ENCODE assay signal across 10 mouse cellular contexts in the genomic region with DNA sequence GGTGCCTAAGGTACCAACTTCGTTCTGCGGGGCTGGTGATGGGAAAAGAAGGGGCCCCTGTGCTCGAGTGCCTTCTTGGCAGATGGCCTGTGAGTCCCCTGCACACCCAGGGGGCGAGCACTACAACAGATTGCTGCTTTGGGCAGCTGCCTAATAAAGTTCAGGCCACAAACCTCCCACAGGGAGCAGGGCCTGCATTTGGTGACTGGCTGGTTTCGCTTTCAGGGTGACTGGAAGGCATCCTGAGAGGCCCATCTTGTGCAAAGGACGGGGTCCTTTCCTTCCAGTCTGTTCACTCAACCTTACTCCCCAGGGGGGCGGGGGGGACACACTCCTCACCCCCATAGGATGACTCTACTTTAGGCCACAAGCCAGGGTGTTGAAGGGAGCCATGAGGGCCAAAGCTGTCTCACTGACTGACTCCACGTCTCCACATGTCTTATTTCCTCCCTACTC. TPM values are rescaled to one million over a fixed set of nuclear protein-coding genes. Genes with fewer than 3 reads are reported as not detected.
DNase-seq lines count a peak whose midpoint lies in the region; ATAC-seq lines count a peak whose summit lies in the region.
"Had no signal": no experiment of that assay in that cellular context is flagged by ENCODE, and none has a peak within 500 bp of the region (broad histone marks: within the 10 kb centered on the region; RNA-seq: fewer than 3 reads in every experiment).

No protein-coding gene starts in this region.

- H3K27ac ChIP-seq in heart, embryonic 15.5 days = no peak overlapping the region
- H3K27ac ChIP-seq in embryonic facial prominence, embryonic 10.5 days (replicated peaks) = peak overlapping the region; percentile 83
- no peak overlapping the region for H3K27ac ChIP-seq in midbrain, embryonic 13.5 days

- no peak overlapping the region for H3K9ac ChIP-seq in heart, embryonic 15.5 days
- 0 out of 2 replicates have a peak overlapping the region, but pooled peaks have one; percentile 19 for H3K9ac ChIP-seq in midbrain, embryonic 13.5 days (replicated peaks)

- no peak overlapping the region for H3K4me3 ChIP-seq in heart, embryonic 15.5 days
- 0 out of 2 replicates have a peak overlapping the region, but pooled peaks have one; percentile 25 for H3K4me3 ChIP-seq in embryonic facial prominence, embryonic 10.5 days
- no peak overlapping the region for H3K4me3 ChIP-seq in midbrain, embryonic 13.5 days (replicated peaks)

- no peaks in the 10 kb centered on the region for H3K36me3 ChIP-seq in heart, embryonic 15.5 days
- no peaks in the 10 kb centered on the region for H3K36me3 ChIP-seq in embryonic facial prominence, embryonic 10.5 days (replicated peaks)
- H3K36me3 ChIP-seq in midbrain, embryonic 13.5 days = no peaks in the 10 kb centered on the region

- DNase-seq in heart, postnatal 4 days = no peak
- DNase-seq in A20 (ENCODE audit: low read depth, low spot score) = peak; percentile 30
- DNase-seq in embryonic facial prominence, embryonic 10.5 days (ENCODE audit: low spot score) = no peak
- DNase-seq in layer of hippocampus, adult 9-10 months (ENCODE audit: low spot score) = no peak
- DNase-seq in kidney, postnatal 4 days = no peak
- no peak for DNase-seq in kidney, postnatal 14 days
- DNase-seq: heart, adult 11 months had no signal

- H3K9me3 ChIP-seq in heart, embryonic 15.5 days (replicated peaks) = no peaks in the 10 kb centered on the region
- H3K9me3 ChIP-seq in embryonic facial prominence, embryonic 10.5 days = no peaks in the 10 kb centered on the region
- no peaks in the 10 kb centered on the region for H3K9me3 ChIP-seq in midbrain, embryonic 13.5 days

- peaks cover 19% of the 10 kb centered on the region for H3K4me1 ChIP-seq in heart, embryonic 15.5 days (replicated peaks)
- H3K4me1 ChIP-seq in embryonic facial prominence, embryonic 10.5 days = peaks cover 26% of the 10 kb centered on the region
- peaks cover 16% of the 10 kb centered on the region for H3K4me1 ChIP-seq in midbrain, embryonic 13.5 days (replicated peaks)

- WGBS in heart, embryonic 15.5 days = 55% methylated on average over 8 of the region's 8 CpGs
- WGBS in embryonic facial prominence, embryonic 10.5 days = 73% methylated on average over 8 of the region's 8 CpGs
- WGBS in midbrain, embryonic 13.5 days = 57% methylated on average over 8 of the region's 8 CpGs

- ATAC-seq in heart, embryonic 15.5 days (replicated peaks; ENCODE audit: insufficient number of reproducible peaks, insufficient read depth, low FRiP score, low read depth) = no peak
- no peak for ATAC-seq in midbrain, embryonic 13.5 days
- ATAC-seq: Patski had no signal

- no peaks in the 10 kb centered on the region for H3K27me3 ChIP-seq in heart, embryonic 15.5 days
- no peaks in the 10 kb centered on the region for H3K27me3 ChIP-seq in embryonic facial prominence, embryonic 10.5 days (replicated peaks; ENCODE audit: low read depth, poor library complexity, severe bottlenecking)
- H3K27me3 ChIP-seq in midbrain, embryonic 13.5 days = no peaks in the 10 kb centered on the region
- H3K27me3 ChIP-seq: Patski had no signal

- H3K4me2 ChIP-seq in heart, embryonic 15.5 days = 0 out of 2 replicates have a peak overlapping the region, but pooled peaks have one; percentile 16
- H3K4me2 ChIP-seq in midbrain, embryonic 13.5 days (replicated peaks) = no peak overlapping the region

RNA-seq across cellular contexts. Expression of gene Il2rb, which starts 15.1 kb away (rescaled TPM):
- 0.30 and 1.9 TPM in 2 replicates for polyA plus RNA-seq in heart, embryonic 15.5 days (2015; fragmentation: Nextera tagmentation; extraction: Ambion mirVana)
- under 1 TPM; 0.27 to 0.41 TPM for total RNA-seq in heart, postnatal 4 days (2021)
- polyA plus RNA-seq in embryonic facial prominence, embryonic 10.5 days (2016; fragmentation: Nextera tagmentation; extraction: Ambion mirVana) = 0.09 TPM in 1 of 2 replicates, not detected in the other
- not detected in 2 replicates for polyA plus RNA-seq in midbrain, embryonic 13.5 days (2015; fragmentation: Nextera tagmentation; extraction: Ambion mirVana)

RNA-seq across cellular contexts. Expression of gene C1qtnf6, which starts 21.1 kb away (rescaled TPM):
- polyA plus RNA-seq in heart, embryonic 15.5 days (2015; fragmentation: Nextera tagmentation; extraction: Ambion mirVana) = 28.9 and 37.3 TPM in 2 replicates
- 10 to 100 TPM; 63.6 to 64.5 TPM for total RNA-seq in heart, postnatal 4 days (2021)
- 9.6 and 10.4 TPM in 2 replicates for polyA plus RNA-seq in embryonic facial prominence, embryonic 10.5 days (2016; fragmentation: Nextera tagmentation; extraction: Ambion mirVana)
- 4.8 and 5.6 TPM in 2 replicates for polyA plus RNA-seq in midbrain, embryonic 13.5 days (2015; fragmentation: Nextera tagmentation; extraction: Ambion mirVana)

RNA-seq across cellular contexts. Expression of gene Sstr3, which starts 34.3 kb away (rescaled TPM):
- polyA plus RNA-seq in heart, embryonic 15.5 days (2015; fragmentation: Nextera tagmentation; extraction: Ambion mirVana) = 0.11 and 0.20 TPM in 2 replicates
- total RNA-seq in heart, postnatal 4 days (2021) = under 1 TPM; 0.07 TPM
- not detected in 2 replicates for polyA plus RNA-seq in embryonic facial prominence, embryonic 10.5 days (2016; fragmentation: Nextera tagmentation; extraction: Ambion mirVana)
- polyA plus RNA-seq in midbrain, embryonic 13.5 days (2015; fragmentation: Nextera tagmentation; extraction: Ambion mirVana) = 0.15 and 0.26 TPM in 2 replicates

RNA-seq across cellular contexts. Expression of gene Tmprss6, which starts 41.7 kb away (rescaled TPM):
- 0.21 and 0.60 TPM in 2 replicates for polyA plus RNA-seq in heart, embryonic 15.5 days (2015; fragmentation: Nextera tagmentation; extraction: Ambion mirVana)
- total RNA-seq in heart, postnatal 4 days (2021) = not detected
- 0.24 and 0.37 TPM in 2 replicates for polyA plus RNA-seq in embryonic facial prominence, embryonic 10.5 days (2016; fragmentation: Nextera tagmentation; extraction: Ambion mirVana)
- 0.16 TPM in 1 of 2 replicates, not detected in the other for polyA plus RNA-seq in midbrain, embryonic 13.5 days (2015; fragmentation: Nextera tagmentation; extraction: Ambion mirVana)
